Comparison of ENCODE assay signal across 25 mouse cellular contexts in the genomic region with DNA sequence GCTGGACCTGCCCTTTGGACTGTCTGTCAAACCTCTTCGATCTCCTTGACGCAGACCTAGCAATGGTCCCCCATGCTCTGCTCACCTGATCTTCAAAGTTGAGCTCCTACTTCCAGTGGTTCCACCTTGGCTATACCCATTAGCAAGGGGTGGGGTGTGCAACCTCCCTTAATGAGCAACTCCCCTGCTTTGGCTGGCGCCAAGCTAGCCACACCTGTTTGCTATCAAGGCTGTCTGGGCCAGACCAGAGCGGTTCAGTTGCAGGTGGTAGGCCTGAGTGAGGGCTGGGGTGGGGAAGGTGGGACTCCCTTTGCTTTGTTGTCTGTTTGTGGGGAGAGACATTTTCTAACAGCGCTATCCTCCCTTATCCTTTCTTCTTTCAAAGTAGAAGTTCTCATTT.
DNase-seq lines count a peak whose midpoint lies in the region; ATAC-seq and TF ChIP-seq lines count a peak whose summit lies in the region.
"Had no signal": no experiment of that assay in that cellular context is flagged by ENCODE, and none has a peak within 500 bp of the region (broad histone marks: within the 10 kb centered on the region; RNA-seq: fewer than 3 reads in every experiment).

No protein-coding gene starts in this region.

- H3K4me3 ChIP-seq in intestine, embryonic 15.5 days (replicated peaks): no peak overlapping the region
- H3K4me3 ChIP-seq in intestine, postnatal 0 days (ENCODE audit: low read depth, low read length): no peak overlapping the region
- H3K4me3 ChIP-seq in intestine, embryonic 16.5 days (ENCODE audit: low read length): no peak overlapping the region
- H3K4me3 ChIP-seq in liver, embryonic 12.5 days: no peak overlapping the region
- no peak overlapping the region for H3K4me3 ChIP-seq in stomach, embryonic 14.5 days (ENCODE audit: low read depth, low read length)
- H3K4me3 ChIP-seq: embryonic facial prominence, embryonic 12.5 days; heart, embryonic 10.5 days; limb, embryonic 15.5 days; midbrain, embryonic 12.5 days; neural tube, embryonic 15.5 days had no signal

- 0 out of 2 replicates have a peak, but pooled peaks have one; percentile 34 for ATAC-seq in intestine, embryonic 15.5 days
- no peak for ATAC-seq in intestine, postnatal 0 days
- ATAC-seq in intestine, embryonic 16.5 days: peak; percentile 52; the same call in 1 of the 2 replicates
- ATAC-seq in liver, embryonic 12.5 days: peak; percentile 51
- peak; percentile 37; the same call in 1 of the 2 replicates for ATAC-seq in stomach, embryonic 14.5 days (ENCODE audit: insufficient number of reproducible peaks, insufficient read depth, low FRiP score, low read depth)
- ATAC-seq: activated CD4-positive, CD25-positive, alpha-beta regulatory T cell, adult 4 months; CD4-positive, CD25-positive, alpha-beta regulatory T cell, adult 4 months; forebrain, postnatal 0 days had no signal

- H3K27ac ChIP-seq in intestine, embryonic 15.5 days: no peak overlapping the region
- H3K27ac ChIP-seq in intestine, postnatal 0 days (ENCODE audit: low read depth, low read length): no peak overlapping the region
- H3K27ac ChIP-seq in intestine, embryonic 16.5 days (ENCODE audit: low read length): no peak overlapping the region
- H3K27ac ChIP-seq in liver, embryonic 12.5 days: peak overlapping the region; percentile 70; the same call in 1 of the 2 replicates
- no peak overlapping the region for H3K27ac ChIP-seq in stomach, embryonic 14.5 days (ENCODE audit: low read length)
- H3K27ac ChIP-seq: embryonic facial prominence, embryonic 12.5 days; limb, embryonic 15.5 days; midbrain, embryonic 12.5 days; neural tube, embryonic 15.5 days had no signal

- DNase-seq in urinary bladder, postnatal 25 days (ENCODE audit: low spot score): no peak
- no peak for DNase-seq in thymus, postnatal 10 days (ENCODE audit: low spot score in 2 of 2)
- DNase-seq in heart, postnatal 25 days (ENCODE audit: low spot score): no peak
- DNase-seq: adrenal gland, adult 8-10 months; cerebellum, adult 2 months; cerebellum, postnatal 25 days; forebrain, postnatal 0 days; kidney, adult 2 months; kidney, postnatal 14 days; layer of hippocampus, postnatal 36 days; right cerebral cortex, postnatal 14 days; spleen, adult 18-20 months; thymus, postnatal 36 days had no signal

- H3K9me3 ChIP-seq in intestine, embryonic 15.5 days: no peaks in the 10 kb centered on the region
- H3K9me3 ChIP-seq in intestine, postnatal 0 days (ENCODE audit: control insufficient read depth): no peaks in the 10 kb centered on the region
- no peaks in the 10 kb centered on the region for H3K9me3 ChIP-seq in intestine, embryonic 16.5 days (ENCODE audit: control insufficient read depth, low read length)
- no peaks in the 10 kb centered on the region for H3K9me3 ChIP-seq in liver, embryonic 12.5 days (replicated peaks)
- H3K9me3 ChIP-seq in stomach, embryonic 14.5 days (ENCODE audit: control insufficient read depth, low read depth, low read length): no peaks in the 10 kb centered on the region
- H3K9me3 ChIP-seq: embryonic facial prominence, embryonic 12.5 days; heart, embryonic 10.5 days; limb, embryonic 15.5 days; midbrain, embryonic 12.5 days; neural tube, embryonic 15.5 days had no signal

- TF ChIP-seq CTCF in intestine, postnatal 0 days (IDR thresholded peaks at IDR 0.05; ENCODE audit: low read depth): no peak

- H3K4me1 ChIP-seq in intestine, embryonic 15.5 days (replicated peaks): no peaks in the 10 kb centered on the region
- H3K4me1 ChIP-seq in intestine, postnatal 0 days (replicated peaks; ENCODE audit: control insufficient read depth, insufficient read depth, low read length): no peaks in the 10 kb centered on the region
- no peaks in the 10 kb centered on the region for H3K4me1 ChIP-seq in intestine, embryonic 16.5 days (ENCODE audit: control insufficient read depth, insufficient read depth, low read length)
- peaks cover 67% of the 10 kb centered on the region for H3K4me1 ChIP-seq in liver, embryonic 12.5 days
- H3K4me1 ChIP-seq in stomach, embryonic 14.5 days (ENCODE audit: control insufficient read depth, insufficient read depth, low read length): peaks cover 11% of the 10 kb centered on the region; the same call in 1 of the 2 replicates

- H3K4me2 ChIP-seq in intestine, embryonic 15.5 days (replicated peaks): no peak overlapping the region
- no peak overlapping the region for H3K4me2 ChIP-seq in intestine, postnatal 0 days (replicated peaks; ENCODE audit: low read depth)
- no peak overlapping the region for H3K4me2 ChIP-seq in intestine, embryonic 16.5 days (ENCODE audit: low read depth, low read length)
- H3K4me2 ChIP-seq in liver, embryonic 12.5 days: no peak overlapping the region
- H3K4me2 ChIP-seq in stomach, embryonic 14.5 days (replicated peaks; ENCODE audit: low read depth, low read length): no peak overlapping the region
- H3K4me2 ChIP-seq: embryonic facial prominence, embryonic 12.5 days; limb, embryonic 15.5 days; midbrain, embryonic 12.5 days; neural tube, embryonic 15.5 days had no signal

- intact Hi-C loops in heart, postnatal 25 days (cut with DNase I): no loop called here

- no peak overlapping the region for H3K9ac ChIP-seq in intestine, embryonic 15.5 days
- no peak overlapping the region for H3K9ac ChIP-seq in intestine, postnatal 0 days (ENCODE audit: low read depth, low read length)
- no peak overlapping the region for H3K9ac ChIP-seq in intestine, embryonic 16.5 days (ENCODE audit: low read depth, low read length)
- no peak overlapping the region for H3K9ac ChIP-seq in liver, embryonic 12.5 days
- H3K9ac ChIP-seq in stomach, embryonic 14.5 days (replicated peaks; ENCODE audit: low read depth, low read length): no peak overlapping the region
- H3K9ac ChIP-seq: embryonic facial prominence, embryonic 12.5 days; forebrain, postnatal 0 days; limb, embryonic 15.5 days; midbrain, embryonic 12.5 days; neural tube, embryonic 15.5 days had no signal

- H3K27me3 ChIP-seq in intestine, embryonic 15.5 days (replicated peaks): no peaks in the 10 kb centered on the region
- no peaks in the 10 kb centered on the region for H3K27me3 ChIP-seq in intestine, postnatal 0 days (replicated peaks; ENCODE audit: control insufficient read depth, insufficient read depth, low read length)
- no peaks in the 10 kb centered on the region for H3K27me3 ChIP-seq in intestine, embryonic 16.5 days (replicated peaks; ENCODE audit: control insufficient read depth, insufficient read depth, low read length)
- no peaks in the 10 kb centered on the region for H3K27me3 ChIP-seq in liver, embryonic 12.5 days (replicated peaks)
- H3K27me3 ChIP-seq in stomach, embryonic 14.5 days (ENCODE audit: control insufficient read depth, insufficient read depth, low read length): no peaks in the 10 kb centered on the region
- H3K27me3 ChIP-seq: embryonic facial prominence, embryonic 12.5 days; limb, embryonic 15.5 days; midbrain, embryonic 12.5 days; neural tube, embryonic 15.5 days had no signal

- peaks cover 14% of the 10 kb centered on the region for H3K36me3 ChIP-seq in intestine, embryonic 15.5 days
- peaks cover 56% of the 10 kb centered on the region for H3K36me3 ChIP-seq in intestine, postnatal 0 days (ENCODE audit: control insufficient read depth, insufficient read depth)
- H3K36me3 ChIP-seq in intestine, embryonic 16.5 days (ENCODE audit: control insufficient read depth, insufficient read depth, low read length): peaks cover 8% of the 10 kb centered on the region; the same call in 1 of the 2 replicates
- peaks cover 67% of the 10 kb centered on the region for H3K36me3 ChIP-seq in liver, embryonic 12.5 days
- H3K36me3 ChIP-seq in stomach, embryonic 14.5 days (ENCODE audit: control insufficient read depth, insufficient read depth, low read length): peaks cover 37% of the 10 kb centered on the region

- 85% methylated on average over 5 of the region's 5 CpGs for WGBS in intestine, embryonic 15.5 days
- 66% methylated on average over 5 of the region's 5 CpGs for WGBS in intestine, postnatal 0 days
- whole genome bisulfite sequencing in intestine, embryonic 16.5 days: 80% methylated on average over 5 of the region's 5 CpGs
- WGBS in liver, embryonic 12.5 days (ENCODE audit: insufficient replicate concordance): 70% methylated on average over 5 of the region's 5 CpGs
- WGBS in stomach, embryonic 14.5 days: 81% methylated on average over 5 of the region's 5 CpGs
